Mouse (Mus musculus) G1E (cell line): ENCODE results near the gene Grik1.

ENCODE experiments used
- CTCF ChIP-seq: IDR thresholded peaks from 2 replicates; pipeline ENCODE4 v1.5.1; 2012; ENCODE audit warnings: low read depth, low read length, inconsistent platforms, mixed read lengths
- GATA1 ChIP-seq: IDR thresholded peaks from 2 replicates; pipeline ENCODE4 v1.6.1; 2012; ENCODE audit warnings: borderline replicate concordance, low read length, inconsistent platforms, mixed read lengths
- POLR2AphosphoS5 ChIP-seq: IDR thresholded peaks from 2 replicates; pipeline ENCODE4 v1.6.1; 2012; ENCODE audit warnings: low read depth, low read length, inconsistent platforms; ENCODE audit not compliant: insufficient replicate concordance
- TAL1 ChIP-seq: conservative IDR thresholded peaks from 2 replicates; pipeline ENCODE4 v1.6.1; 2012; ENCODE audit warnings: low read depth, low read length, inconsistent platforms, mixed read lengths

DNA sequence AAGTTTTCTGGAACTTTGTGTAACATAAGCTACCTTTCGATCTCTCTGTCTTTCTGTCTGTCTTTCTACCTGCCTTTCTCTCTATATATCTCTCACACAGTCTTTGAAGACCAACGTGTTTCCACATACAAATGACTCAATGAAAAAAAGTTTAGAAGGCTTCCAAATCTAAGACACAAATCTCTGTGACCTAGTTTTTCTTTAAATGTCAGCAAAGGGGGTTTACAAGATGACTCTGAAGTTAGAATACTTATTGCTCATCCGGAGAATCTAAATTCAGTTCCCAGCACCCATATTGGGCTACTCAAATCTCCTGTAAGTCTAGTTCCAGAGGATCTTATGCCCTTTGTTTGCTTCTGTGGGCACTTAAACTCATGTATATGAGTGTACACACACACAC, 359.5 kb downstream of the Grik1 start:
- TF ChIP-seq CTCF (no peak), GATA1 (no peak), TAL1 (no peak), POLR2AphosphoS5 (no peak)
